Mouse (Mus musculus) liver, embryonic 14.5 days (tissue): ENCODE measurements at regions not wholly inside any gene's neighbourhood (a gene's known extent, or its start where the extent isn't known, plus 50 kb on each side); places are given as distances from the start of the nearest gene placed in this dataset.

ENCODE experiments used
- ATAC-seq: fragments of 200-750 bp; cut with Nextera tagmentation; 2 replicates; pipeline ENCODE4 v1.8.0; 2017; ENCODE audit warnings: moderate number of reproducible peaks, mild to moderate bottlenecking, moderate library complexity; ENCODE audit not compliant: insufficient read depth
- DNase-seq, 3 experiments: peaks; one replicate each; pipeline ENCODE4 v3.0.0-alpha.2; 2012 to 2013; ENCODE audit warnings: low read depth in 3 of 3, low spot score in 3 of 3
- H3K27ac ChIP-seq: fragments of 300-500 bp; sonication (generic); 2 replicates; pipeline ENCODE4 v1.5.1; 2014; ENCODE audit warnings: moderate library complexity, mild to moderate bottlenecking, control low read depth, inconsistent platforms
- H3K27me3 ChIP-seq: fragments of 300-500 bp; sonication (generic); 2 replicates; pipeline ENCODE4 v1.6.1; 2014; ENCODE audit warnings: mild to moderate bottlenecking, low read length, moderate library complexity; ENCODE audit not compliant: control insufficient read depth, insufficient read depth
- H3K36me3 ChIP-seq: fragments of 300-500 bp; sonication (generic); replicated peaks from 2 replicates; pipeline ENCODE4 v1.6.1; 2014; ENCODE audit warnings: low read depth; ENCODE audit not compliant: control insufficient read depth, insufficient read depth
- H3K4me1 ChIP-seq, 2 experiments: fragments of 200-500 bp in 1 of 2; fragments of 300-500 bp in 1 of 2; sonication (generic) in 1 of 2; replicated peaks; 2 replicates each; pipeline ENCODE4 v1.6.1; 2012 to 2014; ENCODE audit warnings: antibody characterized with exemption in 1 of 2, inconsistent platforms in 1 of 2, low read length in 1 of 2; ENCODE audit not compliant: control insufficient read depth in 2 of 2, insufficient read depth in 2 of 2
- H3K4me2 ChIP-seq: fragments of 300-500 bp; sonication (generic); 2 replicates; pipeline ENCODE4 v1.6.1; 2014; ENCODE audit warnings: low read depth, mild to moderate bottlenecking, control low read depth, moderate library complexity
- H3K4me3 ChIP-seq, 2 experiments: fragments of 200-500 bp in 1 of 2; fragments of 300-500 bp in 1 of 2; sonication (generic) in 1 of 2; 2 replicates each; pipeline ENCODE4 v1.5.1; 2012 to 2014; ENCODE audit warnings: low read depth in 2 of 2, low read length in 2 of 2, mild to moderate bottlenecking in 2 of 2, control low read depth in 1 of 2, inconsistent platforms in 1 of 2, moderate library complexity in 1 of 2; ENCODE audit not compliant: insufficient read depth in 1 of 2
- H3K9ac ChIP-seq: fragments of 300-500 bp; sonication (generic); replicated peaks from 2 replicates; pipeline ENCODE4 v1.6.1; 2014; ENCODE audit warnings: mild to moderate bottlenecking, control low read depth, moderate library complexity
- H3K9me3 ChIP-seq: fragments of 300-500 bp; sonication (generic); 2 replicates; pipeline ENCODE4 v1.6.1; 2016; ENCODE audit warnings: low read length, mixed read lengths; ENCODE audit not compliant: control insufficient read depth
- CTCF ChIP-seq: IDR thresholded peaks from 2 replicates; pipeline ENCODE4 v1.5.1; 2016; ENCODE audit warnings: antibody characterized with exemption, low read depth, control low read depth
- EP300 ChIP-seq: IDR thresholded peaks from 2 replicates; pipeline ENCODE4 v1.6.1; 2016; ENCODE audit warnings: antibody characterized with exemption, low read depth
- WGBS: fragments of 180-500 bp; shearing (Covaris S2); extraction: QIAGEN DNeasy Blood & Tissue Kit; methylation state at CpG from one replicate; pipeline ENCODE4 v1.1.7; 2014; ENCODE audit not compliant: insufficient replicate concordance; 5-methylcytosine and 5-hydroxymethylcytosine counted together

DNA sequence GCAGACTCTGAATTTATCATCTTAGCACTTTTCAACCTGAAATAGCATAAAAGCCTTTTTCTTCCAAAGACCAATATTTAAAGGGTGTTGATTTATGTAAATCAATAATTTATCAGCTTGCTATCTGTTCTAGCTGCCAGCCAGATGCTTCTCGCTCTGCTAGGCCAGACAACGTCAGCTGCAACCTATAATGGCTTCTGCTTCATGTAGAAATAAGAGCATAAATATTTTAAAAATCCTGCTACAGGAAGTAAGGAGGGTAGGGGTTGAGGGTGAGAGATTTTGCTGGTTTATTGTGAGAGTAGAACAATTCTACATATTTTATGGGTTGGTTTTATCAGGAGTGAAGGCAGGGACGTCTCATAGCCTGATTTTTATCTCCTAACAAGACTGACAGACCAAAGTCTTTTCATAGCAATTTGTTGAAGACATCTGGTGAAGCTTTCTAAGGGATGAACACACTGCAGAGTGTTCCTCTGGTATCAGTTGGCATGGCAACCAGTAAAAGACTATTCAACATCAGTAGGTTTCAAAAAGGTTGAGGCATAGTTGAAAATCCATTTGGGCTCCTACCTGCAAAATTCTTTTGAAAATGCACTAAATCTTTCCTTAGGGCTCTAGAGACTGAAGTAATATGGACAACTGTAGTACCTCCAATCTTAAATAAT, 456.7 kb downstream of the Isl1 start:
- Histone ChIP-seq H3K27ac (no peak overlapping the region), H3K4me3 (no peak overlapping the region), H3K27me3 (no peaks in the 10 kb centered on the region), H3K4me1 (no peaks in the 10 kb centered on the region), H3K4me2 (no peak overlapping the region), H3K36me3 (no peaks in the 10 kb centered on the region), H3K9me3 (no peaks in the 10 kb centered on the region), H3K9ac (no peak overlapping the region)
- ATAC-seq (no peak), DNase-seq (no peak)
- TF ChIP-seq CTCF (no peak), EP300 (no peak)
- 43% methylated on average over 3 of the region's 3 CpGs for WGBS

DNA sequence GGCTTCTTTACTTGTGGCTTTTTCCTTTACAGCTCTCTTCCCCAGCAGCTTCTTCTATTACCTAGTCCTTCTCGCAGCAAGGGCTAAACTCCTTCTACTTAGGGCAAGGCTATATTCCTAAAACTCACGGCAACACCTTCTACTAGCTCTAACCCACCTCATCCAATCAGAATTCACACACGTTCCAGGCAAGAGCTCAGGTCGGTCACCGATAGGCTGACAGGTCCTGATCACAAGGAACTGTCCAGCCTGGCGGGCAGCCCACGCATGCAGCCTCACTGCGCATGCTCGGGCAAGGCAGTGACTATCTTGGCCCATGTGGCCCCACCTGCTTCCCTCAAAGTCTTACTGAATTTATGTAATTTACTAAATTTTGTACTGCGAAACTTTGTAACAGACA, 466.4 kb downstream of the Isl1 start:
- WGBS, result 56% methylated on average over 10 of the region's 10 CpGs
- H3K4me3 ChIP-seq, result no peak overlapping the region
- H3K9me3 ChIP-seq, result no peaks in the 10 kb centered on the region
- H3K9ac ChIP-seq, result no peak overlapping the region
- no peak for ATAC-seq
- no peak for TF ChIP-seq CTCF
- TF ChIP-seq EP300, result no peak
- H3K4me2 ChIP-seq, result no peak overlapping the region
- no peaks in the 10 kb centered on the region for H3K27me3 ChIP-seq
- no peaks in the 10 kb centered on the region for H3K36me3 ChIP-seq
- no peak overlapping the region for H3K27ac ChIP-seq
- H3K4me1 ChIP-seq, result no peaks in the 10 kb centered on the region
- no peak for DNase-seq

DNA sequence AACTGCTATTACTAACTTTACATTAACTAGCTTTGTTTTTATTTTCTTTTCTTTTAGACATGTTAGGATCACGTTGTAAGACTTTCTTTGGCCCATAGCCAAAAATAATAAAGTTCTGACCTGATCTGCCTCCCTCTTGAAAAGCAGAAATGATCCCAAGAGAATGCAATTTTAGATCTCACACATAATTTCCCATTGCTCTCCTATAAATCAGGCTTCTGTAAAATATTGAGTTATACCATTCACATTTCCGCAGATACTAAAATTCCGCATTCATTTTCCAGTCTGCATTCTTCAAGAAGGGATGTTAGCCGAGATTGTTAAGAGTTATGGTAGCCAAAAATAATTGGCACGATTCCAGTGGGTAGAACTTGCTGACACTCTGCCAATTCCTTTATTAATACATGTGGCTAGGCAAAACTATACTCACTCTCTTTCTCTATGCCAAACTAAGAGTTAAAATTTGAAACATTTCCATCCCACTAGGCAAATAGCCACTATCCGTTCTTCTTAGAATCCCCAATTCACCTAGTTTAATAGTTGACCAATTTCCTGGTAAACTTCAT, 473.2 kb downstream of the Isl1 start:
- Histone ChIP-seq H3K9me3 (no peaks in the 10 kb centered on the region), H3K4me1 (no peaks in the 10 kb centered on the region), H3K27me3 (no peaks in the 10 kb centered on the region), H3K27ac (no peak overlapping the region), H3K4me2 (no peak overlapping the region), H3K9ac (no peak overlapping the region), H3K4me3 (no peak overlapping the region), H3K36me3 (no peaks in the 10 kb centered on the region)
- WGBS, result 62% methylated on average over 6 of the region's 6 CpGs
- TF ChIP-seq EP300 (no peak), CTCF (no peak)
- ATAC-seq (no peak), DNase-seq (no peak)

DNA sequence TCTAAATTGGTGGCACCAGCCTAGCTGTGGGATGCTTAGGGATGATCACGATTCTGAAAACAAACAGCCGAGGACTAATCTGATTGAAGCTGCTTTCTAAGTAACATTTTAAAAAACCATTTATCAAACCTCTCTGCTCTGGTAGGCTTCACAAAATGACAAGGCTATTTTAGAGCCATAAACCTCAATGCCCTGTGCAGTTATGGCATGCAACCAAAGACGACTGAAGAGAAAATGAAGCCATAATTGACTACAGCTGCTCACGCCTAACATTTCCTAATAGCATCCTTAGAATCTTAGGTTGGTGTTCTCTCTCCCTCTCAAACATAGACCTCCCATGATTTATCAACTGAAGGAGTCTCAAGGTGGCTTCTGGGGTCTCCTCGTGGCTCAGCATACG, 484.3 kb downstream of the Isl1 start:
- Histone ChIP-seq H3K36me3 (no peaks in the 10 kb centered on the region), H3K4me1 (no peaks in the 10 kb centered on the region), H3K9ac (no peak overlapping the region), H3K4me3 (no peak overlapping the region), H3K27me3 (no peaks in the 10 kb centered on the region), H3K4me2 (no peak overlapping the region), H3K9me3 (no peaks in the 10 kb centered on the region), H3K27ac (no peak overlapping the region)
- ATAC-seq (no peak), DNase-seq (no peak)
- TF ChIP-seq CTCF (no peak), EP300 (no peak)
- whole genome bisulfite sequencing, result 64% methylated on average over 6 of the region's 6 CpGs

DNA sequence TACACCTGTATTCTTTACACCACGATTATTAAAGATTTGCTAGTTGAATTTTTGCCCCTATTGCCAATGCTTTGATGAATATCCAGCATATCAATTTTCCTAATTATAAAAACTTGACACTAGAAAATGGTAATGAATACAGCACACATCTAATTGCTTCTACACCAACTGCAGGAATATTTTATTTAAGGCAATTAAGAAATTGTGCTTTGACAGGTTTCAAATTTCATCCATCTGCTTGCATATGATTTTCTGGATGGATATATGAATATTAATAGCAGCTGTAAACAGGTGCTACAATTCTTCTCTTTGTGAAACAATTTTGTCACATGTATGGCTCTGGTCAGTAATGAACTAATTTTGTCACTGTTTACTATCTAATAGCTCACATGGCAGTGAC, 487.0 kb downstream of the Isl1 start:
- H3K27ac ChIP-seq, result no peak overlapping the region
- H3K4me2 ChIP-seq, result no peak overlapping the region
- no peak overlapping the region for H3K9ac ChIP-seq
- no peaks in the 10 kb centered on the region for H3K9me3 ChIP-seq
- 13% methylated on average over 1 of the region's 1 CpGs for WGBS
- DNase-seq, result no peak
- H3K27me3 ChIP-seq, result no peaks in the 10 kb centered on the region
- TF ChIP-seq EP300, result no peak
- TF ChIP-seq CTCF, result no peak
- H3K4me1 ChIP-seq, result no peaks in the 10 kb centered on the region
- no peaks in the 10 kb centered on the region for H3K36me3 ChIP-seq
- no peak for ATAC-seq
- no peak overlapping the region for H3K4me3 ChIP-seq
